Mouse (Mus musculus): Measurements from ENCODE around the gene Gpr37. TPM values are rescaled to one million over a fixed set of nuclear protein-coding genes. Genes with fewer than 3 reads are reported as not detected.

Gpr37 gene
- polyA plus RNA-seq, 1 experiment, result not detected

DNA sequence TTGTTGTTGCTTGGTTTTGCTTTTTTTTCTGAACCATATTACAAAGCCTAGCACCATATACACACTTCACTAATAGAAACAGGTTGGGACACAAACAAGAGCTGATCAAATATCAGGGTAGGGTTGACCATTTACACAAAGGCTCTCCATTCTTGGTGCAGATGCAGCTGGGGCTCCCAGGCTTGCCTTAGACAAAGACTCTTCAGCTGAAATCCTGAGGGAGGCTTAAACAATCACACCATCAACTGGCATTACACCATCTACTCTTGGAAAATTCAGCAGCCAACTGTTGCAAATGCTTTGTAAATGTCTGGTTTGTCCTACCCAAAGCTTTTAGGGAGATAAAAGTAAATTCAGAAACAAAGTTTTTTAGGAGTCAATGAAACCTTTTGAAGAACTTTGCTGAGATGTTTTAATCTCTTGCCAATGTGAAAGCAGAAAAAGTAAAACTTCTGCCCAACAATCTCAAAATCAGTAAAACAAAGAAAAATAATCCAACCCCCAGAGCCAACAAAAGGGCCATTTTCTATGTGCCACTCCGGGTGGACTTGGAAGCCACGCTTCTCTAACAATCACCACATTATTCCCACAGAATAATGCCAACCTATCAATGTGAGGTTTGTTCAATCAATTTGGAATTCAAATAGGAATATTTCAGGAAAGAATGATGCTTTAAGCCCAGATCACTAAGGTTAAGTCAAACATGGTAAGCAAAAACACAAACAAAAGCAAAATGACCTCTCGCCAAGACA is 30.4 kb downstream of the Gpr37 start:
- no peaks in the 10 kb centered on the region for H3K4me1 ChIP-seq (ENCODE audit: control insufficient read depth, insufficient read depth, insufficient read length, low read length)
- no peak overlapping the region for H3K4me3 ChIP-seq (ENCODE audit: insufficient read depth, low read depth, low read length)
- H3K27ac ChIP-seq (replicated peaks; ENCODE audit: low read depth, low read length), result no peak overlapping the region

Other genes starting within 250 kb of the Gpr37 start
- 4.7 and 6.6 TPM in 2 replicates for gene Pot1a, start 118.5 kb upstream of the Gpr37 start, polyA plus RNA-seq (2012; ENCODE audit: insufficient read depth, insufficient read length, missing spikeins)